Mouse (Mus musculus): ENCODE results near the gene Cd48.
"Not testable (repeated sequence)": the region's sequence is repeated elsewhere in the genome, so short reads cannot be mapped to it uniquely, and the experiment has no call there.

The Cd48 gene

DNA sequence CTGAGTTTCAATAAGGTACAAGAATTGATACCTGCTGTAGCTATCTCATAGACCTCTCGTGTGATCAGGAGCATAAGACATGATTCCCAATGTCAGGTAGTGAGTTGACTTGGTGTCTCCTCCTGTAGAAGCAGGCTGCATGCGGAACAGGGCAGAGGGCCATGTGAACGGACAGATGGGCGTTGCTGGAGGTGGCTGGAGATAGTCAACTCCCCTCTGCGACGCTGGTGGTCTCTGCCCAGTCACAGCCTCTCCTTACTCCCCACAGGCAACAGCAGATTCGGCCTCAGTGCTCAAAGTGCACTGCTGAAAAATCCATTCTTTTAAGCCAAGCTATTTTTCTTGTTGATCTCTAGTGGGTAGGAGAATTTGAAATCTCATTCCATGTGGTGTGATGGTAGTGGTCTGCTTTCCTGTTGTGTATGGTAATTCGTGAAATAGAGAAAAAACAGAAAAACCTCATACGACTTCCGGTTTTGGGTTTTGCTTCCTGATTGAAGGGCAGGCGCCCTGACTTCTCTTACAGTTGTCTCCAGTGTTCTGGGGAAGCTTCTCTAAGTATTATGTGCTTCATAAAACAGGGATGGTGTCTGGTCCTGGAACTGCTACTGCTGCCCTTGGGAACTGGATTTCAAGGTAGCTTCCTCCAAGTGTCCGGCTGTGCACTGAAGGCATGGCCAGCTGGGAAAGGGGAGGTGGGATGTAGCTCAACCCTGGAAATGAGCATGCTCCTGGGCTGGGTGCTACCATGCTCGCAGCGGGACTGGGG is at the start of gene Cd48:
Gene Cd48 (plus strand): TSS at position 479 of the 769 bp plus-strand sequence.
- DNase-seq (ENCODE audit: extremely low read depth, low read depth): peak; percentile 60

DNA sequence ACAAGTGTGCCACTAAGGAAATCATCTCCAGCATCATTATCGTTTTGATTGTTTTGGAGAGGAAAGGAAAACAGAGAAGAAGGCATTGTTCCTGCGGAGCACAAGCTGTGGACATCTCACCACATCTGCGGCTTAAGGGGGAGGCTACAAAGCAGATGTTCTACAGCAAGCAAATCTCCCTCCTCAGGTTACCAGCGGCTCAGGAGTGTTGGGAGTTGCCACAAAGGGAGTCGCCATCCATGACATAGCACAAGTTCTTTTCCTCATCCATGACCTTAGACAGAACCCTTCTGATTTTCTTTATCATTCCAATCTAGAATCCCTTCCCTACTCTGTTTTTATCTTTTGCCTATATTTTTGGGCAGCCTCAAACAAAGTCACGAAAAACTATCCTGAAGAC is 46.1 kb upstream of the Cd48 start:
- DNase-seq (ENCODE audit: extremely low read depth, low read depth): no peak

DNA sequence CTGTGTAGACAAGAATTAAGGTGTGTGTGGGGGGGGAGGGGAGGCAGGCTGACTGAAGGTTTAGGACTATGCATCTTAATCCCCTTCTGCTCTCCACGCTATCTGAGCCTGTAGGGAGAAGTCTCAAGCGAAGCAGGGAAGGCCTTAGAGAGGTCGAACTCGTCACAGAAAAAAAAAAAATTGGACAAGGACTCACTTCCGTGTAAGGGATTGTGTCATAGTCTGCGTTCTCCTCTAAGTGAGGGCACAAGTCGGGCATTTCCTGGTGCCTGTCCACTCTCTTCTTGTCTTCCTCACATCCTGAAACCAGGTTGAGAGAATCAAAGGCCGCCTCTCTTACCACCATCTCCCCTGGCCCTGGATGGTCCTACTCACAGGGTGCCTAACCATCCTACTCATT is 44.7 kb upstream of the Cd48 start:
- no peak for DNase-seq (ENCODE audit: extremely low read depth, low read depth)

DNA sequence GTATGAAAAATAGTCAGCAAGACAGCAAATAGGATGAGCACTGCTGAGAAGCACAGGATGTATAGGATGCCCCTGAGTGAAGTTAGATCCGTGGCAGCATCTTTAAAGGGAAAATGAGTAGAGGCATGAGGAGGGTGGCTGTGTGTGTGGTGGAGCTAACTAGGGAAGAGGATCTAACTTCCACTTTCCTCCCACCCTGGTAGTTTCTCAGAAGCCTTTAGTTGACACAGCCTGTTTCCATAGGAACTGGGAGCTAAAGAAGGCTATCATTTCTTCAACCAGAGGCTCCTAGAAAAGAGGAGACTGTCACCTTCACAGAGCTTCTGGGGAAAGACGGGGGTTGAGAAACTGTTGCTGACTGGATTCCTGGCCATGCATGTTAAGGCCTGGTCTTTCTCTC is 43.1 kb upstream of the Cd48 start:
- no peak for DNase-seq (ENCODE audit: extremely low read depth, low read depth)

DNA sequence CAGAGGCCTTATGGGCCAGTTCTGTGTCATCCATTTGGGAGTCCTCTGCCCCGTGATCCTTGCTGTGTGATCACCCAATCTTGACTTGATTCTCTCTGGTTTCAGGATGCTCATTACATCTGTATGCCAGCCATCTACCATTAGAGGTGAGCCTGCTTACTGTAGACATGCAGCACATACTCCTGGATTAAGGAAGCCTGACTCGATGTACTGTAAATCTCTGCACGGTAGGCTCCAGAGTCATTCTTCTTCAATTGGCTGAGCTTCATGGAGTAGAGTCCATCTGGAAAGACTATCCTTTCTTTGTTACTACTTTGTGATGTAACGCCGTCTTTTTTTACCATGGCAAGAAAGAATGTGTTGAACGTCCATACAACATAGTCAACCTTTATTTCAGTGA is 41.0 kb upstream of the Cd48 start:
- DNase-seq (ENCODE audit: extremely low read depth, low read depth): no peak

DNA sequence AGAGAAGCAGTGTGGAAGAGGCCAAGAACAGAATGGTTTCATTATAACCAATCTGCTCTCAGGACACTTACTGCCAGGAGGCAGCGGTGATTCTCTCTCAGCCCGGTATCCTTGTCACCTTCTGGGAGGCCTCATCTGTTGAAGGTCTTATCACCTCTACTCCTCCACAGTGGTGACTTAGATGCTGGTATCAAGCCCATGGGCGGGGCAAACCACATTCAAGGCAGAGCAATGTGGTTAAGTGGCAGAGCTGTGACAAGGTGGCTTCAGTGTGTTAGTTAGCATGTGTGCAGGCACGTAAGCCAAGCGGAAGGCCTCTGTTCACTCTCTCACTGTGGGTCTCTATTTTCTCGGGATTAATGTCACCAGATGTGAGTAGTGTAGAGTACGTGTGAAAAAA is 38.2 kb upstream of the Cd48 start:
- DNase-seq (ENCODE audit: extremely low read depth, low read depth): peak; percentile 90

DNA sequence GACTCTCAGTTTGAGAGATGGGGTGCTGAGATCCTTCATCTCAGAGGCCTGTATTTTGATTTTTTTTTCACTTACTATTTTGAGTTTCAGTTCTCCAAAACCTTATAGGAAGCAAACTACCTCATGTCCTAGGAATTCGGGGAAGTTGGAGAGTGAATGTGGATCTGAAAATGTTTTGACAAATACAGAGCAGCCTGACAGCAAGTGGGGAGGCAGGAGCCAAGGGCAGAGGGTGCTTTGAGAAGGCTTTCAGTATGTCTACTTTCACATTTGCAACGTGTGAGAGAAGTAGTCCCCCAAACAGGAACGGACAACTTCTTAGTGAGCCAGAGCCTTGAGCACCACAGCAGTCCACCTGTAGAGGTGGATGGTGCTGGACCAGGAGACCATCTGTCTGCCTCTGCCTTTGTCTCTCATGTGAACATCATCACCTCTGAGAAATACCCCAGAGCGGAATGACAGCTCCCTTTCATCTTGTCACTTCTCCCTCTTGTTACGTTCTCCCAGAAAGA is 35.3 kb upstream of the Cd48 start:
- DNase-seq (ENCODE audit: extremely low read depth, low read depth): no peak

DNA sequence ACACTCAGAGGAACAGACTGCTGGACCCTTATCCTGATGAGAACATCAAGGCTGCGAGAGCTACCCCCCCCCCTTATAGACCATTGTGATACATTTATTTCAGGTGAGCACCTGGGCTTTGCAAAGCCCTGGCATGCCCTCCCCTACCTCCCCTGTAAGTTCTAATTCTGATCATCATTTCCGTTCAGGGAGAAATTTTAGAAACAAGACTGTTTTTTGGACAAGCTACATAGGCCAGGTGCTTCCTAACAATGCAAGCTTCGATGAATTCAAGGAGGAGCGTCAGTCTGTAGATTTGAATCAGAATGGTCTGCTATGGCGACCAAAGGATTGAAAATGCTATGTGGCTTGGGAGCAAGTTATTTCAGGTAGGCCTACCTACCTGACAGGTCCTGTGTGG is 34.1 kb upstream of the Cd48 start:
- DNase-seq (ENCODE audit: extremely low read depth, low read depth): no peak

DNA sequence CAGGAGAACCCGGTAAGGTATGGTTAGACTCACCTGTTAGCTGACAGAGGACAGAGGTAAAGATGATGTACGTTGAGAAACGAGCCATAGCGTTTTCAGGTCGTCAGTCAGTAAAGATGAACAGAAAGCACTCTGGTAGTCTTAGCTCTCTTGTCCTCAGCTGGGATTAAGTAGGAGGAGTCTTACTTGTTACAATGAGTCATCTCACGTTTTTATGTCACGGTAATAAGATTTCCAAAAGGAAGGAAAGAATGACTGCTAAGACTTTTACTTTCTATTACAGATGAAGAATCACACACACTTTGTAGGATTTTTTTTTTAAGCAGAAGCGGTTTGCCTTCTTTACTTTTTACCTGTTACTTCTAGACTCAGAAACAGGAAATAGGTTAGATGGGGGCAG is 33.0 kb upstream of the Cd48 start:
- DNase-seq (ENCODE audit: extremely low read depth, low read depth): no peak

DNA sequence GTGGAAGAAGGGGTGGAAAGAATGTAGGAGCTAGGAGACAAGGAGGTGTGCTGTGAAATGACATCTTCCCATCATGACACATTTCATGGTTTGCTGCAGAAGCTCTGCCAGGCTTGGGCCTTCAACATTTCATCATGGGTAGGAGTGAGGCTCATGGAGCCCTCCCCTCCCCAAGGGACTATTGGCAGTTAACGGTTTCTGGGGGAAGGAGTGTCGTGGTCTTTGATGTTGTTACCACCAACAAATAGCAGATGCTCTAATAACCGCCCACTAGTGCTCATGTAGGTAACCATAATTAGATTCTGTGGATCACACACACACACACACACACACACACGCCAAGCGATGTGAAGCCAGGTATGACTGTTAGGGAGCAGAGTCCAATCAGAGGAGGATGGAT is 29.1 kb upstream of the Cd48 start, which contains the start of gene Slamf7:
Gene Slamf7 (minus strand): TSS at position 302 of the 400 bp plus-strand sequence.
- DNase-seq (ENCODE audit: extremely low read depth, low read depth): no peak

DNA sequence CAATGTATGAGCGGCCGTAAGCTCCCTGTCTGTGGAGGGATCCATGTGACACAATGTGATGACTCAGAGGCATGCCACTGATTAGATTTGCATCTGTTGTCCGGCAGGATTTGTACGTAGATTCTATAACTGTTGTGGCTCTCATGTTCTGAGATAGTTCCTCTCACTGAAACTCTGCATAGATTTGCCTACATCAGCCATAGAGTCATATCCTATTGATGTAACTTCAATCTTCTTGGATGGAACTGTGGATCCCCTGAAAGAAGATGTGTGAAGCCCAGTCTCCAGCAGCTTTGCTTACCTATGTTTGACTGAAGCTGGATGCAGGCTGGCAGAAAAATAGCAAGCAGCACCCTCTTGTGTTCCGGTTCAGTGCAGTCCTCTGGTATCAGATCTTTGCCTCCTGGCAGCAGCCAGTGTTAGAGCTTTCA is 23.2 kb upstream of the Cd48 start:
- DNase-seq (ENCODE audit: extremely low read depth, low read depth): no peak

DNA sequence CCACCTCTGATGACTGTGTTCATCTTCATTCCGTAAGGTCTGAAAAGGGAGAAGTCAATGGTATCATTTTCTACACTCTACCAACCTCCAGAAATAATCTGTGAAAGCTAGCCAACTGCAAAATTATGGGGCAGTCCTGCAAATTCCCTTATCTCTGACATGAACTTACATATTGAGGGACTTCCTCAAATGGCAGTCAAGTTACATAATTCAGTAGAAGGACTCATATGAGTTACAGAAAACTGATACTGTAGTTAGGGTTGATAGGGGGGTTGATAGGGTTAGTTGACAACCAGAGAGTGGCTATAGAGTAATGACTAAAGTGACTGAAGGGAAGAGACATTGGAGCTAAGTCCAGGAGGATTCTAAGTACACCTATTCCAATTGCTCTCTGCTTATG is 21.4 kb upstream of the Cd48 start:
- DNase-seq (ENCODE audit: extremely low read depth, low read depth): peak; percentile 96

DNA sequence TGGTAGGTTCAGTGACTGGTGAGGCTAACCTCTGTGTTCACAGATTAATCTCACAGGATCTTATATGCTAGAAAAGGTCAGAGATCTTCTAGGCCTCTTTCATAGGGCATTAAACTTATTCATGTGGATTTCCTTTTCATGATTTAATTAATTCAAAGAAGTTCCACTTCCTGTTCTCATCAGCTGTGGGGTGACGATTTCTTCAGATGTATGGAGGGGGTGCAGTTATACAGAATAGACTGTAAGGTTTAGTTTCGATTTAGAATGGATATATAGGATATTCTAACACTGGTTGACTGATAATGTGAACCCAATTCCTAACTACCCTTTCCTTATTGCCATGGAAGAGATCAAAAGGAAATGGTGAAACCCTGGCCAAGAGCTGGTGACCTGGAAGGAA is 20.3 kb upstream of the Cd48 start:
- DNase-seq (ENCODE audit: extremely low read depth, low read depth): no peak

DNA sequence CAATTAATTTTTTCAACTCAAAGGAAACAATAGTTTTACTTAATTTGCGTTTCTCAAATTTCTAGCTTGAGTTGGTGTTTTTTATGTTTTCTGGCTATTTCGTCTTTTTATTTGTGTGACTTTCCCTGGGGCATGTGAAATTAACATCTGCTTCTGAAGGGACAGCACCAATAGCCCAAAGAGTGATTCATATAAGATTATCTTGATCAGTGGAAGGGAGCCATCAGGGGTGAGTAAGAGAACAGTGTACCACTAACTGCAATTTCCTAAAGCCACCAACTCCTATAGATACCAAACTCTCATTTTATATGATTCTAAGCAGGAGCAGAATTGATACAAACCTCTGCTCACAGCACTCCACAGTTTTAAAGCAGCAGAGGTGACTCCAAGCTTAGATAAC is 18.1 kb upstream of the Cd48 start:
- no peak for DNase-seq (ENCODE audit: extremely low read depth, low read depth)

DNA sequence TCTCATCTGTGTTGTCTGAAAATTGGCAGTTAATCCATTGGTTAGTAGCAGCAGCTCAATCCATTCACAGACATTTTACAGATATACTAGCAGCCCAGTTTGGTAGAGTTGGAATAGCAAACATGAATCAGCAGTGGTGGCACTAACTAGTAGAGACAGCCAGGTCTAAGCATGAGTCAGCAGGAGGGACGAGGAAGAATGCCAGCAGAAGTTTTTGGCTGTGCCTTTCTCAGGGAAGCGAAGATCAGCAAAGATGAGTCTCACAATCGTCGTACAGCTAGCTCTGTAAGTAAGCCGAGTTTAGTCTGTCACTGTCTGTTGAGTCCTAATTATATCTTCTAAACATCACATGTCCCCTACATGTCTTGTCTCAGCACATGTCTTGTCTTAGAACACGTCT is 15.5 kb upstream of the Cd48 start:
- no peak for DNase-seq (ENCODE audit: extremely low read depth, low read depth)

DNA sequence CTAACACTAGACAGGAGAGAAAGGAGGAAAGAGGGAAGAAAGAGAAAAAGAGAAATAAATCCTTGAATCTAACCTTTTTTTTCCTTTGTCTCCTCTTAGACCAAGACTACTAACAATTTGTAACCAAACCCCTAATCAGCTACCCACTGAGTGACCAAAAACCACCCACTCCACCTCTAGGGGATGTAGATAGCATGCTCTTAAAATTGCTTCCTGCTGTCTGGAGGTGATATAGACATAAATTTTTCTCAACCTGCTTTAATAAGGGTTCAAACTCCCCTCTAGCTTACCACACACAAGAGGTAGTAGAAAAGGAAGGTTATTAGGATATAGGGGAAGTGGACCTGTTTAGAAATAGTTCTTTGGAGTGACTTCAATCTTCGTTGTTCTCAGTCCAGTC is 14.6 kb upstream of the Cd48 start:
- no peak for DNase-seq (ENCODE audit: extremely low read depth, low read depth)

DNA sequence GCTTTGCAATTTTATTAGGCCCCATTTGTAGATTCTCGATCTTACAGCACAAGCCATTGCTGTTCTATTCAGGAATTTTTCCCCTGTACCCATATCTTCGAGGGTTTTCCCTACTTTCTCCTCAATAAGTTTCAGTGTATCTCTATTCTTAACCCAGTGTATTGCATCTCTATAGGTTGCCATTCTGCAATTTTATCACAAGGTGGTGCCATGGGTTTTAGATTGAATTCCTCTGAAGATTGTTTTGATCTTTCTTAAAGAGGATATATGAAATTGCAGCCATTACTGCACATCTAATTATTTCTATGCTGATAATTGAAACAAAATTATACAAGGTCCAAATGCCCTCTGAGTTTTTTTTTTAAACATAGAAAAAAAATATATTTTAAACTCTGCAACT is 9.4 kb upstream of the Cd48 start:
- not testable (repeated sequence) for DNase-seq (ENCODE audit: extremely low read depth, low read depth)

DNA sequence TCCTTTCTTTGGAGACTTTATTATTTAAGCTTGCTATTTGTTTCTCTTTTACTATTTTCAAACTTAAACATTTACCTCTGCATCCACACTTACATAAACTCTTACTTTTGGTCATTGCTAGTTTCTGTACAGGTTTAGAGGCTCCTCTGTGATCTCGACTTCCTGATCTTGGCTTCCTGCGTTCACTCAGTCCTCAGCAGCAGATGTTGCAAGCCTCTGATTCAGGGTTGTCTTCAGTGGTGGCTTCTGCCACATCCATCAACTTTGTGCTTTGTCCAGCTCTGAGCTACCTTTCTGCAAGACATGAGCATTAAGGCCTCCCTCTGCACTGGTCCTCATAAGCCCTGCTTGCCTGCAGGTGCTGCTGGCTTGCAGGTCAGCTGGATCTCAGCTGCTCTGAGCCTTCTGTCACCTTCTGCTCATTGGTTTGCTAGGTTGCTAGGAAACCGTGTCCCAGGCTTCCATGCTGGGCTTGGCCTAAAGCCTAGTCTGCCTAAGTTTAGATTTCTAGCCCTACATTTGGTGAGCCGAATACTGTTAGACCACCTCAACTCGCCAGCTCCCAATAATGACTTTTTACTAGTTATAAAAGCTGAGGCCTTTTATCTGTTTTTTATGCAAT is 8.8 kb upstream of the Cd48 start:
- no peak for DNase-seq (ENCODE audit: extremely low read depth, low read depth)

DNA sequence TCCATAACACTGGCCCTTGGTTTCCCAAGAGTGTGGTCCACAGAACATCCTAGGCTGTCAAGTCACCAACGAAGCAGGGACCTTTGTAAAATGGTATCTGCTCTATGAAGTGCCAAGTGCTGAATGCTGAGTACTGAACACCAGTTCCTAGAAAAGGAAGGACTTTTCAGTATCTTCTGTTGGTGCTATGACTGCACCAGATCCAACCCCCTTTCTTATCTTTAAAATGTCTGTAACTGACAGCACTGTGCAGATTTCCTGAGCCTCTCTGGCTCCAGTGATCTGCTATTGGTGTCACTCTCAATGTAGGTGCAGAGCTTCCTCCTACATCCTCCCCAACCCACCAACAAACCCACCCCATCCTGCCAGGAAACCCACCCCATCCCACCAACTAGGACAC is 7.3 kb upstream of the Cd48 start:
- DNase-seq (ENCODE audit: extremely low read depth, low read depth): peak; percentile 87

DNA sequence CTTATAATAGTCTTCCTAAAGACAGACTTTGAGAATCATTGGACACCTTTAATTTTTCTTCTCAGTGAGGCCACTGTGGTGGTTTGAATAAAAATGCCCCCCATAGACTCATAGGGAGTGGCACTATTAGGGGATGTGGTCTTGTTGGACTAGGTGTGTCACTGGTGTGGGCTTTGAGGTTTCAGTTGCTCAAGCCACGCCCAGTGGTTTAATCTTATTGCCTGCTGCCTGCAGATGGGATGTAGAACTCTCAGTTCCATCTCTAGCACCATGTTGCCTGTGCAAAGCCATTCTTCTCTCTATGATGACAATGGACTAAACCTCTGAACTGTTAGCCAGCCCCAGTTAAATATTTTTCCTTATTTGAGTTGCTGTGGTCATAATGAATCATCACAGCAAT is 4.1 kb upstream of the Cd48 start:
- DNase-seq (ENCODE audit: extremely low read depth, low read depth): peak; percentile 79

DNA sequence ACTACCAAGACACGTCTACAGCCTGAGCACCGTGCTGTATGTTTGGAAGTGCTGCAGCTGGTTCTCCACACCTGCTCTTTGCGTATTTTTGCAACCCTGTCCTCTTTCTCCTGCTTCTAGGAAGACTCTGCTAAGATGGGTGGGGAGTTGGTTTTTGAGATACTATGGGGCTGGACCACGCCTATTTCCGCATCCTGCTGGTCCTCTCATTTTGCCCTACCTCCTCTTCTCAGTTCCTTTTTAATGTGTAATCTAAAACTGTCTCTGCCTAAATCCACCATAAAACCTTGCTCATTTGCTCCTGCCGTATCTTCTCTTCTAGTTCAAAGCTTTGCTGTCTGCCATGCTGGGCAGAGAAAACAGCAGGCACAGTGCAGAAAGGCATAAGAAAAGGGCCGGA is 800 bp upstream of the Cd48 start:
- peak; percentile 88 for DNase-seq (ENCODE audit: extremely low read depth, low read depth)

DNA sequence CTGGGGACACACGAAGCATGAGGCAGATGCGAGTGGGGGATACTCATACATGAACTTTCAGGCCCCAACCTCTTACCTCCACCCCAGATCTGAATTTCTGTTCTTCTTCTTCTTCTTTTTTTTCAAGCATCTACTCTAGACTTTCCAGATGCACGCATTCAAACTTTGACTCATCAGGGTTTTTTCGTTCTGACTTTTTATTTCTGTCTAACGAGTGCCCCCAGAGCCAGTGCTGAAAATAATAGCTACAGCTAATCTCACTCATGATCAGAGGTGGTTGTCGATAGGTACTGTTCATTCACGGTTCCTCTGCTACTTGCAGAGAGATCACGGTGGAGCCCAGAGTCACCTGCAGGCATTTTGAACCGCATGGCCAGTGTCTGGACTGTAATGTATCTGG is 3.1 kb downstream of the Cd48 start:
- no peak for DNase-seq (ENCODE audit: extremely low read depth, low read depth)

DNA sequence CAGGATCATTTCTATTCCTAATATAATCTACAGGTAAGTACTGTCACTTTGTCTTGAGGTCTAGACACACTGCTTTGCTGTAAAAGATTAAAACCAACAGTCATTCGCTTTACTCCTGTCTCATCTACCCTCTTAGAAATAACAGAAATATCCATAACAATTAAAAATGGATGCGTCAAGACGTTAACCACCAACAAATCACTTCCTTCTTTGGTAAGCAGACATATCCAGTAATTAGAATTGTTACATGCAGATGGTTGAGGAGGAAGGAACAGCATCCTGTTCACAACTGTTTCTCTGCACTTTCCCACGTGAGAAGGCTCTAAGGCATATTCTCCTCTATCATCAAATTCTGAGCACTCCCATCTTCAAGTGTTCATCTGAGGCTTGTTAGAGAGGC is 5.5 kb downstream of the Cd48 start:
- DNase-seq (ENCODE audit: extremely low read depth, low read depth): peak; percentile 33
